Mouse (Mus musculus): ENCODE results near the gene Celf1.

The Celf1 gene

GRCm38 (mm10) chr2:91061849-91062481 is 121.8 kb downstream of the Celf1 start:
- no peak for DNase-seq (ENCODE audit: low read depth, low spot score)

DNA sequence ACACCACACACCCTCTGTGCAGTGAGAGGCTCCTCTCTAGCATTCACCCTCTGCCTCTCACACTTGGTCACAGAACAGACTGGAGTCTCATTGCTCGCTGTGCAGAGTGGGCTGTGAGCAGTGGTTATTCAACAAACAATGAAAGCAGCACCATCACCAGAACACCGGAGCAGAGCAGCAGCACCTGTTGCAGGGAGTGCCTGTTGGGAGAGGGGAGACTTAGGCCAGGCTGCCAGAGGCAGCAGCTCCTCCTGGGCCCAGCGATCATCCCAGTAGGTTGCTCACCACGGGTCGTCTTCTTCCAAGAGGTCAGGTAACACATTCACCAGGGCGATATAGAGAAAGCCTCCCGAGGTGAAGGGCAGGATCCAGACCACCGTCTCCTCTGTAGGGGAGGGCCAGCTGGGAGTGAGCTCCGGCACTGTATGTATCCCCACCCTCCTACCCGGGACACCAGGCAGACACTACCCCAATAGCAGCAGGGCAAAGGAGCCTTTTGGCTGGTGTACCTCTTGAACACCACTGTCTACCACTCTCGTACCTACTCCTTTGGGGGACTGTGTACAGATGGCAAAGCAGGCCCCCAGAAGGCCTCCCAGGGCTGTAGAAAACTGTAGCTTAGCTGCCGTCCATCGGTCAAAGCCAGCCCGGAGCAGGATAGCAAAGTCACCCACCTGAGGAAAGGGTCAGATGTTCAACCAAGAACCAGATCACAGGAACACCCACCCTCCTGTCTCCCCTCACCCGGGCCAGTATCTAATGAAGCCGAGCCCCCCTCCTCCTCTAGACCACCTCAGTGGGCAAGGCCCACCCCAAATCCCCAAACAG is 122.8 kb downstream of the Celf1 start:
- no peak for DNase-seq (ENCODE audit: low read depth, low spot score)

DNA sequence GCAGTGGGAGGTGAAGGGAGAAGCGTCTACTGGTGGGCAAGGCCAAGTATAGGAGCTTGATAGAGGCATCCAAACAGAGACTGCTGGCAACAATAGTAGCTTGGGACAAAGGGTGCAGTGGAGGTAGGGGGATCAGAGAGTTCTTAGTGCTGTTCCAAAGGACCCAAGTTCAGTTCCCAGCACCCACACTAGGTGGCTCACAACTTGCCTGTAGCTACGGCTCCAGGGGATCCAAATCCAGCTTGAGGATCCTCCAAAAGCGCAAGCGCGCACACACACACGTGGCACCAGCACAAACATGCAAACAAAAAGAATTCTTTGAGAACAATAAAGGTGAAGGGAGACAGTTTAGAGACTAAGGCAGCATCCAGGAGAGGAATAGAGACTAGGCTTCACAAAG is 124.0 kb downstream of the Celf1 start:
- no peak for DNase-seq (ENCODE audit: low read depth, low spot score)

DNA sequence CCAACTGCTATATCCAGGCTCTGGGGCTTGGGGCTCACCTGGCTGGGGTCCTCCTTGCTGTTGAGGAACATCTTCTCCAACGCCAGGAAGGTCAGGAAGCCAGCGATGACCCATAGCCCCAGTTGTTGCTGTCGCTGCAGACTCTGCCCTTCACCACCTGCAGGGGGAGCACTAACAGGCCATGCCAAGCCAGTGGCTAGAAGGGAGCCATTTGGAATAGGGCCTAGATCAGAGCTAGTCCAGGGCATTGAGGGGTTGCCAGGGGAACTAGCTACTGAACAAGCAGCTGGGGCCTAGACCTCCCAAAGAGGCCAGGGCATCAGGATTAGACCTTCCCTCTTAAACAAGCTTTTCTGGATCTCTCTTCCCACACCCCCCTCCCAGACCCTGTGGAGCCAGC is 125.4 kb downstream of the Celf1 start:
- DNase-seq (ENCODE audit: low read depth, low spot score): no peak

- DNase-seq (ENCODE audit: low read depth, low spot score): no peak
These were observed 126.3 kb downstream of the Celf1 start for GRCm38 (mm10) chr2:91066455-91066854.

DNA sequence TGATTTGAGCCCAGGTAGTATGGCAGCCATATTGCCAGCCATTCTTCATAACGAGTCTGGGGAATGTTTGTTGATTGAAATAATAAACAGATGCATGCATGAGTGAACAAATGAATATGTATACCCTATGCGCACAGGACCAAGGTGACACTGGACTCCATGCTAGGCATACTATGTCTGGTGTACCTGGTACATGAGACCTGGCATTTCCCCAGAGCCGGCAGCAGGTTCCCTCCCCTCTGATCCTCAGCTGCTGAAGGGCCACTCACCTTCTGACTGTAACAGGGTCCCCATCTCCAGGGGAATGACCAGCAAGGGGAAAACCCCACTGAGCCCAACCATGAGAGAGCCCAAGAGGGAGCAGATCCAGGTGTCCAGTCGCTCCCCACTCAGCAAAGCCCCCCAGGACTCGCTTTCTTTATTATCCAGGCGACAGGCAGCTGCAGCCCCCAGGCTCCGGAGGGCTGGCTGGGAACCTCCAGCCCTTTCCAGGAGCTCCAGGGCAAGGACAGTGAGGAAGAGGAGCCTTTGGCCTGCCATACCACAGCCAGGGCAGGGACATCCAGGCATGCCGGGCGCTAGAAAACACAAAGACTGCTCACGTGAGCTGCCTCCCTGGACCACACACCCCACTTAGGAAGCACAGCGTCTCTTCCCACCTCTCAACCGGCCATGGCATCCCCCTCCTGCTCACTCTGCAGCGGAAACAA is 128.1 kb downstream of the Celf1 start:
- DNase-seq (ENCODE audit: low read depth, low spot score): no peak

- no peak for DNase-seq (ENCODE audit: low read depth, low spot score)
These were observed 128.6 kb downstream of the Celf1 start for GRCm38 (mm10) chr2:91068872-91069165.
